Mouse (Mus musculus): Measurements from ENCODE around the gene Kcnd3.
A peak's percentile ranks its signal among the peaks of the same experiment; 100 is the strongest.

Gene Kcnd3

GRCm38 (mm10) chr3:105660530-105660929 lies 208.4 kb downstream of the Kcnd3 start:
- DNase-seq (ENCODE audit: low spot score): no peak

- DNase-seq (ENCODE audit: low spot score): no peak
Measured at GRCm38 (mm10) chr3:105663043-105663442, 210.9 kb downstream of the Kcnd3 start.

DNA sequence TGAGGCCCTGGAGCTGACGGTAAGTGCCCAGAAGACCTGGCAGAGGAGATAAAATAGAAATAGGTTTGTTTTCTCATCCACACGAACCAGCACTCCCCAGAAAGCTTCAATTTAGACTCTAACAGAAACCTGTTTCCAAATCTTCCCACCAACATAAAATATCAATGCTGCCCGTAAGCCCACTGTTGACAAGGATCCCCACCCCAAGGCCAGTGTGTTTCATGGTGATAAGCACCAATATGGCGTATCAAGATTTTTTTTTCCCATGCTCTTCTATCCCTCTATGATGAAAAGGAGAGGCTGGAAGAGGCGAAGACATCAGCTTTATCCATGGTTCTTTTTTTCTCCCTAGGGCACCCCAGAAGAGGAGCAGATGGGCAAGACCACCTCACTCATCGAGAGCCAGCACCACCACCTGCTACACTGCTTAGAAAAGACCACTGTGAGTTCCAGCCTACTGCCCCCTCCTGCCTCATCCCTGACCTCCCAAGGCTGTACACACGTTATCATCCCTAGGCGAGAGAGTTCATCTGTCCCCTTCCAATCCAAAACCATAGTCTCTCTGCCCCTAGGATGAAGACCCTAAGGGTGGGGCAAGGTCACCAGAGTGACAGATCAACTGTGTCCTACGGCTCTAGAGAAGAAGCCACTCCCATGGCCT lies 213.1 kb downstream of the Kcnd3 start:
- no peak for DNase-seq (ENCODE audit: low spot score)

GRCm38 (mm10) chr3:105666996-105667523 lies 214.9 kb downstream of the Kcnd3 start:
- no peak for DNase-seq (ENCODE audit: low spot score)

DNA sequence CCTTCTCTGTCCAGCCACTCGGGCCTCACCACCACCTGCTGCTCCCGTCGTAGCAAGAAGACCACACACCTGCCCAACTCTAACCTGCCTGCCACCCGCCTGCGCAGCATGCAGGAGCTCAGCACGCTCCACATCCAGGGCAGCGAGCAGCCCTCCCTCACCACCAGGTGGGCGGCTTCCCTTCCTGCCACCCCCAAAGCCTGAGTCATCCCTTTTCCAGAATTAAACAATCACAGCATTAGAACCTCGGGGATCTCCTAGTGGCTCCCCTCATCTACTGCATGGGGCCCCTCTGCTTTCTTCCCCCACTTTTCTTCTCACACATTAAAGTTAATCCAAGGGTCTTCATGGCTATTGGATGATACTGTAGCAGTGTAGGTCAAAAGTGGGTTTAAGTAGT lies 216.0 kb downstream of the Kcnd3 start:
- no peak for DNase-seq (ENCODE audit: low spot score)

DNA sequence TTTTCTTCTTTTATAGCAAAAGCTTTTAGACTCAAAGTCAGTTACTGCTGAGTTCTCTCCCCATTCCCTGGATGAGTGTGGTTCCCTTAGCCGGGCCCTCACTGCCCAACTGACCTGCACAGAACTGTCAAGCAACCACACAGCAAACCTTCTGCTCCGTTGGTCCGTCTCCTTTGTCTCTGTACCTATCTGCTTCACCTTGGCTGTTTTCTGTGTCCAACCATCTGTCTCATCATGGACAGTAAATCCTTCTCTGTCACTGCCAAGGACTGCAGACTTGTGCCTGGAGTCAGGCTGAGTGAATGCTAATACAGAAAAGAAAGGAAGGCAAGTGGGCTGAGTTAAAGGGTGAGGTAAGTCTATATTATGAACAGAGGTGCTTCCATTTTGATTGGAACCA lies 217.6 kb downstream of the Kcnd3 start:
- DNase-seq (ENCODE audit: low spot score): no peak

DNA sequence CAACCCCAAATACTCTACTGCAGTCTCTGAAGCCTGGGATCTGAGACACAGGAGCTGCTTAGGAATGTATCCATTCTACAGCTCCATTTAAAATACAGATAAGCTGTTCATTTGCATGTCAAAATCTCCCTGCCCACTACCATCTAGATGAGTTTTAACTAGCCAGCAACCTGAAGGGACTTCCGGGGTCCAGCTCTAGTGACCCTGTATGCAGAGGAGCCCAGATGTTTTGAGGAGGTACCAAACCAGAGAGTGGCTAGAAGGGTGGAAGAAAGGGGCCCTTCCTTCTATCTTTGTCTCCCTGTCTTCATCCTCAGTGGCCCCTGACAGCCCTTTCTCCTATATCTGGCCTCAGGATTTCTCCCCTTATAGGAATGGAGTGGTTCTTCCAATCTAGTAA lies 218.7 kb downstream of the Kcnd3 start:
- no peak for DNase-seq (ENCODE audit: low spot score)

DNA sequence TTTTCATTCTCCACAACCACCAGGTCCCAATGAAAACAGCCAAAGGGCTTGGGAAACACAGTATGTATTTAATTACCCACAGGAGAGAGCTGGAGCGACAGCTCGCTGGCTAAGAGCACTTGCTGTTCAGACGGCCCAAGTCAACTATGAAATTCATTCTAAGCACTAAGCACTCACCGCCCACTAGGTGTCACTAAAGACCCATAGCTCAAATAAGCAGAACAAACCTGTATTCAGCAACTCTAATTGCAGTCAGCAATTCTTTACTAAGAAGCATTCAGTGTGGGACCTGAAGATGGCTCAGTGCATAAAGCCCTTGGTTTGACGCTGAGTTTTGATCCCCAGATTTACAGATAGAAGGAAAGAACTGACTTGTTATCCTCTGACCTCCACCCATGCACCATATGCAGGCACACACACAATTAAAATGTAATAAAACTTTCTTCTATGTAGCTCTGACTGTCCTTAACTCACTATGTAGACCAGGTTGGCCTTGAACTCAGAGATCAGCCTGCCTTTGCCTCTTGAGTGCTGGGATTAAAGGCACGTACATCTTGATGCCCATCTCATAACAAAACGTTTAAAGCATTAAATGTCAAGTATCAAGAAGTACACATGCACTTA lies 222.6 kb downstream of the Kcnd3 start:
- DNase-seq (ENCODE audit: low spot score): peak; percentile 34

DNA sequence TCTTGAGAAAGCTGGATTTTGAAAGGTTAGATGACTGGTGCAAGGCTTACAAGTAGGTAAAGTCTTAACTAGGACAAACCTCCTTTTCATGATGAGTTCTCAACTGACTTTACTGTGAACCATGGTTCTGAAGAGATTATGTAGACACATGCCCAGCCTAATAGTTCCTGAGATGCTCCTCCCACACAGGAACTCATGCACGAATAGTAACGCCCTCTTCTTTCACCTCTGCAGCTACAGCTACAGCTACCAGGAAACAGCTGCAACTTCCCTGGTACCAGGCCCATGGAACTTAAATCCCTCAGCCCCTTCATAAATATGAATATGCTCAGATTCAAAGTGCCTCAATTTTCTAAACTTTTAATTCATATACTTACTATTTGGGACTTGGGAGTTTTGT lies 223.8 kb downstream of the Kcnd3 start:
- no peak for DNase-seq (ENCODE audit: low spot score)

DNA sequence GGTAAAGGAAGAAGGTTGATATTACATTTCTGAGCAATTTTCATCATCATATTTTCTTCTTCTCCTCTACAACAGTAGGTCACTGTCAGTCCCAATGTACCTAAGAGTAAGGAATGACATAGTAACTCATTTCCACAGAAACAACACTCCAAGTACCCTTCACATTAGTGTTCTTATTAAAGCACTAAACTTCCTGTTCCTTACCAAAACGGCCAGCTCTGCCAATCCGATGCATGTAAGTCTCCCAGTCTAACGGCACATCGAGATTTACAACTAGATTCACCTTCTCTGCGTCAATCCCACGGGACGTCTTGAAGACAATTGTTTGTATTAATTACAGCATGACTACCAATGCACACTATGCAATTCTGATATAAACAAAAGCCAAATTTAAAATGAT lies 228.2 kb downstream of the Kcnd3 start:
- DNase-seq (ENCODE audit: low spot score): no peak

DNA sequence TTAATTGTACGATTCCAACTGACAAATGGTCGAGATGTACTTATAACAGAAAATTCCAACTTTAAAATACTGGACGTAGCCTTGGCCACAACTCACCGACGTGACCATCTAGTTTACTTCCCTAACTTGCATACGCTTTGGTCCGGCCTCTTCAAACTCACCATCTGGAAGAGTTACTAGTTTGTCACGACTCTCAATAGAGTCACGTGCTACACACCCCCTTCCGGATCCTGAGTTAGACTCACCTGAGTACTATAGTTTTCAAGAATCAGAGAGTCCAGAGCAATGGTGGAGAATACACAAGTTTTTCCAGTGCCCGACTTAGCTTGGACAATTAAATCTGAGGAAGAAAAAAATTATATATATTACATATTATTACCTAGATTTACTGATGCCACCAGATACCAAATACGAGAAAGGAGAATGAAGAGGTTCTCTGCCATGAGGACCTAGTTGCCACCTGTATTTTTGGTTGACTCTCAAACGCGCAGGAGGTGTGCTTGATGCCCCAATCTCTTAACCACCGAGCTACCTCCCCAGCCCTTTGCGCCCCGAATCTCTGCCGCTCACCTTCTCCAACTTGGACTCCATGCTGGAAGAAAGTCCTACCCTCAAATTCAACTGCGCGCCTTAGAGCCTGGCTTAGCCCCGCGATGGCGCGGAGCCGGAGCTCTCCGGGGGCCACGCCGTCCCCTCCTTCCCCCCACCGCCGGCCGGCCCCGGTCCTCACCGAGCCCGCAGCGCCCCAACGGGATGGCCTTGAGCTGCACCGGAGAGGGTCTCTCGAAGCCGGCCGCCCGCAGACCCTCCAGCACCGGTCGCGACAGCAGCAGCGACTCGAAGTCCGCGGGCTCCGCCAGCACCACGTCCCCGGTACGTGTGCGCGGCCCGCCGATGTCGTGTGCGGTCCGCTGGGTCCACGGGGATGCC lies 234.5 kb downstream of the Kcnd3 start:
- DNase-seq (ENCODE audit: low spot score): no peak

DNA sequence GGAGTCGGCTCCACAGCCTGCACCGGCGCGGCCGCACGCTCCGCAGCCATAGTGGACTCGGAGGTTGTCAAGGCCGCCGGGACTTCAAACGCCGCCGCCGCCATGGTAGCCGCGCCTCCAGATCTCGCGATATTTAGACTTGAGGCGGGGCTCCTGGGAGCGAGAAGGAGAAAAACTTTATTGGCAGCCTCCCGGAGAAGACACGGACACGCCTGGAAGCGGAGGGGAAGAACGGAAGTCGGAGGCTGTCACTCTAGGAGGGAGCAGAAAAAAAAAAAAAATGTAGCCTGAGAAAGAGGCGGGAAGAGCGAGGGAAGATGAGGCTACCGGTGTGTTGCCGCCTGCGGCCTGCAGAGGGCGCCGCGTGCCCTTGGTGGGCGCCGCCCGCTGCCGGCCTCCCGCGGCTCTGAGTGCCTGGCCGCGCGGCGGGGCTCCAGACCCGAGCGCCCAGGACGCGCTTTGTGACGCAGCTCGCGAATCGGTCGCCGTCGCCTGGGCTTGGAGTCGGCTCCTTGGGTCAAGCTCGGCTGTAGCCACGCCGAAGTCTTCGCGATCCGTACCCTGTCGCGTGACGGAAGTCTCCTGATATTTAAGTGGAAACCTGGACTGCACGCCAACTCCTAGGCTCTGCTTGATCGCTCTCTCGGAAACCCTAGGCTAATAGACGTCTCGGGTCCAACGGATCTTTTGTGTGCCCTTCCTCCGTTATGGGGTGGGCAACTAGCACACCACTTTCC lies 235.4 kb downstream of the Kcnd3 start, which contains the start of gene Ddx20:
Gene Ddx20 (minus strand): TSS at position 251 of the 737 bp plus-strand sequence.
- DNase-seq (ENCODE audit: low spot score): peak; percentile 93

- DNase-seq (ENCODE audit: low spot score): no peak
Measured at GRCm38 (mm10) chr3:105688536-105688935, 236.4 kb downstream of the Kcnd3 start.

GRCm38 (mm10) chr3:105693327-105694080 lies 241.4 kb downstream of the Kcnd3 start:
- DNase-seq (ENCODE audit: low spot score): no peak

DNA sequence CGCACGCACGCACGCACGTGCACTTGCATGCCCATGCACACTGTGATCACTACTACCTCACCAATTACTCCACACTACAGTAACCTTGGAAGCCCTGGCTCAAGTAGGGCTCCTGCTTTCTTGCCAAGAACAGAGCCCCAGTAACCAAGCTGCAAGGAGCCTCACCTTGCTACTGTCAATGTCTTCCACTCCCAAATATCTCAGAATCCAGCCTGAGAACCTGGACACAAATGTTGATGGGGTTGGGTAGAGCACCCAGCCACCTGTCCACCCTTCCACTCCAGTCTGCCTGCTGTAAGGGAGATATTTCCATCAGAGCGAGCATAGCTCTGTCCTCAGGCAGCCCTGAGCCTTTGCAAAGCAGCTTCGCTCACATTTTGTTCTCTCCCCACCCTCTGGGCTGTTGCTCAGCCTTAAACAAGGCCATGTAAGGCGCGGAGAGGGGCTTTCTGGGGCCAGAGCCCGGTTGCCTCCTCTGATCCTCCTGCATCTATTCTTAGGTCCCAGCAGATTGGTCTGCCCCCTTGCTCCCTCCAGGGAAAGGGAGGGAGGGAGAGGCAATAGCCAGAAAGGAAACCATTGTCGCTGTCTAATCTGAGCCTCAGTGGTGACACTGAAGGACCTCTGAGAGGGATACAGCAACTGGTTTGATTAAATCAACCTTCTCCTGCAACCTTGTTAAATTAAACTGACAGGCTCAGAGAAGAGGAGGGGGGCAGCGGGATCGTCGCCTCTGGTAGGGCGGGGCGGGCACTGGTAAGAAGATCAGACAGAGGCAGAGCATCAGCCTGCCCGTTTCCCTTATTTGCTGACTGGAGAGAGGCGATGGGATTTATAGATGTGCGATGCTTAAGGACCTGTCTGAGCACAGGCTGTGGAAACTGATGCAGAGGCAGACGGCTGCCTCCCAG lies 243.6 kb downstream of the Kcnd3 start:
- no peak for DNase-seq (ENCODE audit: low spot score)

DNA sequence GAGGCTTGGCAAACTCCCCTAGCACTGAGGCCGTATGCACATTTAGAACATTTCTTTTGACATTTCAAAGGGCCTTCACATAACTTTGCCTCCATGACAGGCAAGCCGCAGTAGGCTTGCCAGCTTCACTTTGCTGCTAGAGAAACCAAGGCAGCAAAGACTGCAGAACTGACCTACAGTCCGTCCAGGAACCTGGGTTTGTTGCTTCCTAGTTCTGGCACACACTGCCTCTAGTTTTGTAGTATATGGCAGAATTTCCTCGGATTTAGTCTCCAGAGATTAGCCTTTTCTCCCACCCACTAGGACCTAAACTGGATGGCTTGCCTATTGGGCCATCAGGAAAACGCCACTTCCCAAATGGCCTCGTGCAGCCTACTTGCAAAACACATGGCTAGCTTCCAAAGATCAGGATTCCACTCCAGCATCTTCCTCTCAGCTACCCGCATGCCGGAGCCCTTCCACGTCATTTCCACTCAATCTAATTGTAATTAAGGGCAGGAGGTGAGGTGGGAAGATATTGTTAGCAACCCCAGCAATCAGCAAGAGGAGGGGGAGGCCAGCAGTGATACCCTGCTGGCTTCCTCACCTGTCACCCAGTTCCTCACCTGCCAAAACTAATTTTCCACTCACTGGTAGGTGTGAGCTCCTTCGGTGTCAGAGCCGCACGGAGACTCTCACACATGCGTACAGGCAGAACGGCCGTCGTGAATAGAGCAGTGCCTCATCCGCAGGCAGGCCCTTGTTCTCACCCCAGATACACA lies 244.4 kb downstream of the Kcnd3 start:
- no peak for DNase-seq (ENCODE audit: low spot score)

DNA sequence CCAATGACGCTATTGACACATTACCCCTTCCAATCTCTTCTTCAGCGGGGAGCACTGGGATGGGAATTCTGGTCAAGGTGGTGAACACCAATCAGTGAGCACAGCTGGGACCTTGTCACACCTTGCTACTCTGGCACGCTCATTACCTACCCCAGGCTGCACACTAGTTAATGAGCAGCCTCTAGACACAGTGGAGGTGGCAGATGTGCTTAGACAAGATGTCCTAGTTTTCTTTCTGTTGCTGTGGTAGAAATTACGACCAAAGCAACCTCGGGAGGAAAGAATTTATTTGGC lies 245.0 kb downstream of the Kcnd3 start:
- no peak for DNase-seq (ENCODE audit: low spot score)

DNA sequence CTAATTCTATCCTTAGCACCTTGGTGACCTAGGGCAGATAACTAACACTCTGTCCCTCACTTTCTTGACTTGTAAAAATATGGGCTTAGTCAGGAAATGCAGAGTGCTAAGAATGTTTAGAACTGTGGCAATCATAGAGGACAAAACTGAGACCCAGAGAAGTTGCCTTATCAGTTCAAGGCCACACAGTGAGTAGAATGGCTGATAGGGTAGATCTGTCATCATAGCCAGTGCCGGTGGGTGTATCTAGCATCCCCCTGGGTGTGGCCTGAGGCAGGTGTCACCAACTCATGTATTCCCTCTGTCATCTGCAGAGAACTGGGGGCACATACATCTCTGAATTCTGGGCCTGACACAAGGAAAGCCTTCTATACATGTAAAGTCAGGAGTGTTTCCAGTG lies 246.2 kb downstream of the Kcnd3 start:
- no peak for DNase-seq (ENCODE audit: low spot score)

- DNase-seq (ENCODE audit: low spot score): peak; percentile 37
Measured at GRCm38 (mm10) chr3:105699241-105699933, 247.3 kb downstream of the Kcnd3 start.

Measured in spleen, adult 12 weeks (tissue).